Mouse (Mus musculus): ENCODE results near the gene Cep70. TPM values are rescaled to one million over a fixed set of nuclear protein-coding genes. Genes with fewer than 3 reads are reported as not detected.
A peak's percentile ranks its signal among the peaks of the same experiment; 100 is the strongest.

Cep70 gene
- polyA plus RNA-seq, 1 experiment from 2014 or later: 51.0 TPM

GRCm38 (mm10) chr9:99256206-99256605, 13.0 kb downstream of the Cep70 start:
- Histone ChIP-seq H3K4me3 (ENCODE audit: low read depth, low read length) (no peak overlapping the region), H3K4me1 (replicated peaks; ENCODE audit: control insufficient read depth, insufficient read depth, low read length) (no peaks in the 10 kb centered on the region), H3K27ac (ENCODE audit: low read depth, low read length) (no peak overlapping the region), H3K9ac (ENCODE audit: low read length) (no peak overlapping the region), H3K9me3 (ENCODE audit: control insufficient read depth, low read length) (no peaks in the 10 kb centered on the region), H3K27me3 (ENCODE audit: control insufficient read depth, insufficient read depth, low read length) (no peaks in the 10 kb centered on the region), H3K4me2 (ENCODE audit: low read depth, low read length, severe bottlenecking) (no peak overlapping the region), H3K36me3 (ENCODE audit: control insufficient read depth, insufficient read depth, low read length) (0 out of 2 replicates have a peak, but pooled peaks cover 3% of the 10 kb centered on the region)
- no peak for ATAC-seq (replicated peaks; ENCODE audit: low FRiP score)
- no peak for DNase-seq (ENCODE audit: low spot score)
- WGBS: 89% methylated on average over 1 of the region's 1 CpGs

DNA sequence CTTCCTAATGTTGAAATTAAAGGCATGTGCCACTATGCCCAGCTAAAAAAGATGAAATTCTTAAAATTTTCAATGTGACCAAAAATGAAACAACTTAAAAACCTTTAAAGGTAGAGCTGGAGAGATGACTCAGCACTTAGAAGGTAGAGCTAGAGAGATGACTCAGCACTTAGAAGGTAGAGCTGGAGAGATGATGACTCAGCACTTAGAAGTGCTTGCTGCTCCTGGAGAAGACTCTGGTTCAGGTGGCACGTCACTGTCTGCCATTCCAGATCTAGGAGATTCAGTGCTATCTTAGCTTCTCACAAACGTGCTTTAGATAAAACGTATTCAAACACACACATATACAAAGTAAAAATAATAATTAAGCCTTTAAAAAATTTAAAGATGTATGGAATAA, 13.7 kb downstream of the Cep70 start:
- Histone ChIP-seq H3K27me3 (ENCODE audit: control insufficient read depth, insufficient read depth, low read length) (no peaks in the 10 kb centered on the region), H3K4me3 (ENCODE audit: low read depth, low read length) (no peak overlapping the region), H3K27ac (ENCODE audit: low read depth, low read length) (no peak overlapping the region), H3K36me3 (ENCODE audit: control insufficient read depth, insufficient read depth, low read length) (0 out of 2 replicates have a peak, but pooled peaks cover 3% of the 10 kb centered on the region), H3K9ac (ENCODE audit: low read length) (no peak overlapping the region), H3K4me2 (ENCODE audit: low read depth, low read length, severe bottlenecking) (no peak overlapping the region), H3K9me3 (ENCODE audit: control insufficient read depth, low read length) (no peaks in the 10 kb centered on the region), H3K4me1 (replicated peaks; ENCODE audit: control insufficient read depth, insufficient read depth, low read length) (no peaks in the 10 kb centered on the region)
- no peak for ATAC-seq (replicated peaks; ENCODE audit: low FRiP score)
- whole genome bisulfite sequencing: 97% methylated on average over 3 of the region's 3 CpGs
- DNase-seq (ENCODE audit: low spot score): no peak

DNA sequence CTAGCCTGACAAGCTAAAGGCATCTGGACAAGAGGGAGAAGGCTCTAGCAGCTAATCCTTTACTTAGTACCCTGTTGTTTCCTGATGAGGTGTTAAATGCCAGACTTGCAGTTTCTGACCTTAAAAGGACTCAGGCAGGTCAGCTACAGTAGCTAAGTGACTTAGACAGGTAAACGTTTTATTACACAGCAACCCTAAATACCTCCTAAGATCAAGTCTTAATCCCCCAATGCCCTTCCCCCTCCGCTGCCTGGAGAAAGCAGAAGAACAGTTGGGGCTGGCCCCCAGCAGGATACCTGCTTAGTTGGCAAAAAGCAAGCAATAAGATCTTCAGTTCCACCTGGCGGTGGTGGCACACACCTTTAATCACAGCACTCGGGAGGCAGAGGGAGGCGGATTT, 15.7 kb downstream of the Cep70 start:
- 69% methylated on average over 5 of the region's 5 CpGs for WGBS

DNA sequence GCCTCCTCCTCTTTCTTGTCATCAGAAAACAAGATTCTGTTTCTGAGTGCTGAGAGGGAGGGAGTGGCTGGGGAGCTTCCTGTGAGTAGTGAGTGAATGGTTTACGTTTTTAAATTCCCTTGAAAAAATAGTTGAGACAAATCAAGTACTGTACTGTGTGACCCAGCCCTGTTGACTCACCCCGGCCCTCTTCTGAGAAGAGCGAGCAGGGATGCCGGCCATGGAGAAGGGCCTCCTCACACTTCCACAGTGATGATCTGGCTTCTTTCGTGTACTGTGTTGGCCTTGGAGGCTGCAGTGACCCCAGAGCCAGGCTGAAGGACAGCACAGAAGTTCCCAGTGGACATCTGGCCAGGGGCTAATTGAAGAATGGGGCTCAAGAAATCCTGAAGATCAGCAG, 61.1 kb downstream of the Cep70 start:
- Histone ChIP-seq H3K9ac (ENCODE audit: low read length) (no peak overlapping the region), H3K36me3 (ENCODE audit: control insufficient read depth, insufficient read depth, low read length) (peaks cover 4% of the 10 kb centered on the region; the same call in 1 of the 2 replicates), H3K27me3 (ENCODE audit: control insufficient read depth, insufficient read depth, low read length) (no peaks in the 10 kb centered on the region), H3K4me2 (ENCODE audit: low read depth, low read length, severe bottlenecking) (no peak overlapping the region), H3K9me3 (ENCODE audit: control insufficient read depth, low read length) (no peaks in the 10 kb centered on the region), H3K4me3 (ENCODE audit: low read depth, low read length) (no peak overlapping the region), H3K27ac (ENCODE audit: low read depth, low read length) (no peak overlapping the region), H3K4me1 (replicated peaks; ENCODE audit: control insufficient read depth, insufficient read depth, low read length) (no peaks in the 10 kb centered on the region)
- no peak for ATAC-seq (replicated peaks; ENCODE audit: low FRiP score)
- 94% methylated on average over 5 of the region's 5 CpGs for WGBS
- peak; percentile 40 for DNase-seq (ENCODE audit: low spot score)

More for the DNA sequence above, 15.7 kb downstream of the Cep70 start:
- Histone ChIP-seq H3K4me1 (replicated peaks; ENCODE audit: control insufficient read depth, insufficient read depth, low read length) (no peaks in the 10 kb centered on the region), H3K27ac (ENCODE audit: low read depth, low read length) (no peak overlapping the region), H3K27me3 (ENCODE audit: control insufficient read depth, insufficient read depth, low read length) (no peaks in the 10 kb centered on the region), H3K4me2 (ENCODE audit: low read depth, low read length, severe bottlenecking) (no peak overlapping the region), H3K9me3 (ENCODE audit: control insufficient read depth, low read length) (no peaks in the 10 kb centered on the region), H3K9ac (ENCODE audit: low read length) (no peak overlapping the region), H3K36me3 (ENCODE audit: control insufficient read depth, insufficient read depth, low read length) (peaks cover 3% of the 10 kb centered on the region; the same call in 1 of the 2 replicates), H3K4me3 (ENCODE audit: low read depth, low read length) (no peak overlapping the region)
- DNase-seq (ENCODE audit: low spot score): no peak
- no peak for ATAC-seq (replicated peaks; ENCODE audit: low FRiP score)

- H3K27me3 ChIP-seq (ENCODE audit: control insufficient read depth, insufficient read depth, low read length): no peaks in the 10 kb centered on the region
- no peak for ATAC-seq (replicated peaks; ENCODE audit: low FRiP score)
- no peak overlapping the region for H3K9ac ChIP-seq (ENCODE audit: low read length)
- H3K4me2 ChIP-seq (ENCODE audit: low read depth, low read length, severe bottlenecking): no peak overlapping the region
- no peak overlapping the region for H3K27ac ChIP-seq (ENCODE audit: low read depth, low read length)
- no peak overlapping the region for H3K4me3 ChIP-seq (ENCODE audit: low read depth, low read length)
- no peaks in the 10 kb centered on the region for H3K9me3 ChIP-seq (ENCODE audit: control insufficient read depth, low read length)
- H3K36me3 ChIP-seq (ENCODE audit: control insufficient read depth, insufficient read depth, low read length): peaks cover 4% of the 10 kb centered on the region; the same call in 1 of the 2 replicates
- DNase-seq (ENCODE audit: low spot score): no peak
- no peaks in the 10 kb centered on the region for H3K4me1 ChIP-seq (replicated peaks; ENCODE audit: control insufficient read depth, insufficient read depth, low read length)
- 90% methylated on average over 6 of the region's 6 CpGs for WGBS
Measured at GRCm38 (mm10) chr9:99306226-99306625, 63.1 kb downstream of the Cep70 start.

GRCm38 (mm10) chr9:99319343-99319951, 76.3 kb downstream of the Cep70 start:
- Histone ChIP-seq H3K4me2 (ENCODE audit: low read depth, low read length, severe bottlenecking) (no peak overlapping the region), H3K4me3 (ENCODE audit: low read depth, low read length) (no peak overlapping the region), H3K36me3 (ENCODE audit: control insufficient read depth, insufficient read depth, low read length) (no peaks in the 10 kb centered on the region), H3K9ac (ENCODE audit: low read length) (no peak overlapping the region), H3K4me1 (replicated peaks; ENCODE audit: control insufficient read depth, insufficient read depth, low read length) (no peaks in the 10 kb centered on the region), H3K9me3 (ENCODE audit: control insufficient read depth, low read length) (no peaks in the 10 kb centered on the region), H3K27me3 (ENCODE audit: control insufficient read depth, insufficient read depth, low read length) (no peaks in the 10 kb centered on the region), H3K27ac (ENCODE audit: low read depth, low read length) (no peak overlapping the region)
- 66% methylated on average over 8 of the region's 8 CpGs for WGBS
- DNase-seq (ENCODE audit: low spot score) (peak; percentile 38), ATAC-seq (replicated peaks; ENCODE audit: low FRiP score) (no peak)

- no peak overlapping the region for H3K4me2 ChIP-seq (ENCODE audit: low read depth, low read length, severe bottlenecking)
- no peaks in the 10 kb centered on the region for H3K27me3 ChIP-seq (ENCODE audit: control insufficient read depth, insufficient read depth, low read length)
- DNase-seq (ENCODE audit: low spot score) (no peak), ATAC-seq (replicated peaks; ENCODE audit: low FRiP score) (no peak)
- H3K27ac ChIP-seq (ENCODE audit: low read depth, low read length): no peak overlapping the region
- no peaks in the 10 kb centered on the region for H3K4me1 ChIP-seq (replicated peaks; ENCODE audit: control insufficient read depth, insufficient read depth, low read length)
- no peaks in the 10 kb centered on the region for H3K9me3 ChIP-seq (ENCODE audit: control insufficient read depth, low read length)
- H3K36me3 ChIP-seq (ENCODE audit: control insufficient read depth, insufficient read depth, low read length): no peaks in the 10 kb centered on the region
- H3K4me3 ChIP-seq (ENCODE audit: low read depth, low read length): no peak overlapping the region
- WGBS: 92% methylated on average over 8 of the region's 8 CpGs
- no peak overlapping the region for H3K9ac ChIP-seq (ENCODE audit: low read length)
Measured at GRCm38 (mm10) chr9:99320006-99320405, 76.8 kb downstream of the Cep70 start.

DNA sequence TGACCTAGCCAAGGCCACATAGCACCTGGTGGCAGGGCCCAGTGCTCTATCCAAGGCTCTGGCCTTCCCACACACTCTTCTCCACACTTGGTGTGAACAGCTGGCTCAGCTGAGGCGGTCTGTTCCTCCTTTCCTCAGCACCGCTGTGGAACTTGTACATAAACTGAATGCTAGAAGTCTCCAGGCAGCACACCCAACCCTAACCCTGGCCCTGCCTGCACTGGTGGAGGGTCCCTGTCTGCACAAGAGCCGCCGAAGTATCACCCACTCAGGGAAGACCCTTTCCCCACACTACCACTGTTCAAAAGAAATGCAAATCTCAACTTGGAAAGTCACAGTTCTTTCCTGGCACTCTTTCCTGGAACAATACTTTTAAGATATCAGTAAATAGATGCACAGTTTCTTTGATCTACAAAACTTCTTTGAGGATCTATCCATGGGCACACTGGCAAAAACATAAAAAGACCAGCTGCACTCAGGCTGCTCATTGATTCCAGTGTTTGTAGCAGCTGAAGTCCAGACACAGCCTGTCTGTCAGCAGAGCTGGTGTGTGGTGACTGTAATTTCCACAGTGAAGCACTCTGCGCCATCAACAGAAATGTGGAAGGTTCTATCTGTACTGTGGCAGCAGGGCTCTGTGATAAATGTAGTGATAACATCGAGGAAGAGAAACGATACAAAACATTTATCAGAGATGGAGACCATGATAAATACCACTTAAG, 82.2 kb downstream of the Cep70 start:
- Histone ChIP-seq H3K4me2 (ENCODE audit: low read depth, low read length, severe bottlenecking) (no peak overlapping the region), H3K36me3 (ENCODE audit: control insufficient read depth, insufficient read depth, low read length) (no peaks in the 10 kb centered on the region), H3K9me3 (ENCODE audit: control insufficient read depth, low read length) (no peaks in the 10 kb centered on the region), H3K4me1 (replicated peaks; ENCODE audit: control insufficient read depth, insufficient read depth, low read length) (no peaks in the 10 kb centered on the region), H3K27me3 (ENCODE audit: control insufficient read depth, insufficient read depth, low read length) (no peaks in the 10 kb centered on the region), H3K4me3 (ENCODE audit: low read depth, low read length) (no peak overlapping the region), H3K9ac (ENCODE audit: low read length) (no peak overlapping the region), H3K27ac (ENCODE audit: low read depth, low read length) (no peak overlapping the region)
- DNase-seq (ENCODE audit: low spot score): no peak
- 90% methylated on average over 7 of the region's 7 CpGs for WGBS
- ATAC-seq (replicated peaks; ENCODE audit: low FRiP score): no peak

DNA sequence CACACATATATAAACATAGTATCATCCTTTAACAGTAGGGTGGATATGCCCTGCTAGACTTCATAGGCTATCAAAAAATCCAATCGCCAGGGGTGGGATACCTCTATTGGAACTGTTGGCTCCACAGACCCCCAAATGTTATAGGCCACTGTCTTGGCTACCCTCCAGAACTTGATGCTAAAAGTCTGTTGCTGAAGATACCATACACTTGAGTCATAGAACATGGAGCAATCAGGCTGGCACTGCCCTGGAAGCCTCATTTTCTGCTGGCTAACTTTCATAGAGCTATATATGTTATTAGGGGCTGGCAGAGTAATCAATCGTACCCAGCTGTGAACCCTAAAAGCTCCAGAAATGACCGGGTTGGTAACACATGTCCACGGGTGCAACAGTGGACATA, 82.8 kb downstream of the Cep70 start:
- Histone ChIP-seq H3K4me1 (replicated peaks; ENCODE audit: control insufficient read depth, insufficient read depth, low read length) (no peaks in the 10 kb centered on the region), H3K9ac (ENCODE audit: low read length) (no peak overlapping the region), H3K9me3 (ENCODE audit: control insufficient read depth, low read length) (no peaks in the 10 kb centered on the region), H3K4me3 (ENCODE audit: low read depth, low read length) (no peak overlapping the region), H3K36me3 (ENCODE audit: control insufficient read depth, insufficient read depth, low read length) (no peaks in the 10 kb centered on the region), H3K27ac (ENCODE audit: low read depth, low read length) (no peak overlapping the region), H3K27me3 (ENCODE audit: control insufficient read depth, insufficient read depth, low read length) (no peaks in the 10 kb centered on the region), H3K4me2 (ENCODE audit: low read depth, low read length, severe bottlenecking) (no peak overlapping the region)
- WGBS: 88% methylated on average over 4 of the region's 4 CpGs
- ATAC-seq (replicated peaks; ENCODE audit: low FRiP score) (no peak), DNase-seq (ENCODE audit: low spot score) (no peak)
